Mouse (Mus musculus) lung, adult 18-20 months (tissue): ENCODE measurements around the gene Snx1.

Experiments
- DNase-seq, 2 experiments: peaks; one replicate each; pipeline ENCODE4 v3.0.0; 2022; ENCODE audit warnings: mixed read lengths in 2 of 2

Gene Snx1

GRCm38 (mm10) chr9:66126456-66127192 lies at the start of gene Snx1, which contains the start of gene Ciao2a:
TSS of gene Snx1 (minus strand) at chr9:66126587.
TSS of gene Ciao2a (plus strand) at chr9:66126611.
- peak; percentile 96 to 97 for DNase-seq

GRCm38 (mm10) chr9:66174985-66175384 lies 48.6 kb upstream of the Snx1 start:
- DNase-seq: no peak

DNA sequence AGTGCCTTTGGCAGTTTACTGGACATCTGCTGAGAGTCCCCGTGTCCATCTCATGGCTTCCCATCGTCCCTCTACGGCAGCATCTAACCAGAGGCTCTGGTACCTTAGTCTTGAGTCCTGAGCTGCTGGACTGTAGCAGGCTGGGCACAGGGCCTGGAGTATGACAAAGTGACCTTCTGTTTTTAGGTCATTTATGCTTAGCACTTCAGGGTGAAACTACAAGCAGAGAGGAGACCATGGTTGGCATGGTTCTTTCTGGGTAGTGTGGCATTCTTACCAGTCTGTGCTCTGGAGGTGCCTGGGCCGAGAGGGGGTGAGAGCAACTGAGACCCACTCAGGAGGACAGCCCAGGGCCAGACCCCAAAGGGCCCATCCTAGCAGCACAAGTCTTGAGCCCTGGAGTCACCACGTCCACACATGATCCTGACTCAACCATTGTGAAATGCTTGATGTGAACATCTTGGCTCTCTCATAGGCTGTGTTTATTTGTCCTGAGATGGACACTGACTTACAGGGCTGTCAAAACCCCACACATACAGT lies 47.0 kb upstream of the Snx1 start:
- no peak for DNase-seq

- peak; percentile 62 to 69 for DNase-seq
These were observed 45.0 kb upstream of the Snx1 start for GRCm38 (mm10) chr9:66171275-66171921.

GRCm38 (mm10) chr9:66170506-66170905 lies 44.1 kb upstream of the Snx1 start:
- DNase-seq: no peak

- peak; percentile 54 to 67 for DNase-seq
These were observed 41.8 kb upstream of the Snx1 start for GRCm38 (mm10) chr9:66168233-66168632.

DNA sequence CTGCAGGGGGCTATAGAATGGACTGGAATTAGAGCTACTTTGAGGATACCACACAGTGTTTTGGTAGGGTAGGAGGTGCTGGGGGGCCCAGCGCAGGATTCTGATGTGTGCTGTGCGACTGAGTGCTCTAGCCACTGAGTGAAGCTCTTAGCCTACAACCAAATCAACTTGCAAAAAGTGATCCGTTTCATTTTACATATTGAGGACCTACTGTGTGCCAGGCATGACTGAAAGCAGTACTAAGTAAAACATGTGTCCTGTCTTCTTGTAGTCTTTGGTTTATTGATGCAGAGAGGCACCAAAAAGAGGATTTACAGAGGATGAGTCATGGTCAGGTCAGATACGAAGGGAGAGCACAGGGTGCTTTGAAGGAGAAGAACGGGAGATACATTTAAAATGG lies 40.8 kb upstream of the Snx1 start:
- DNase-seq: no peak

DNA sequence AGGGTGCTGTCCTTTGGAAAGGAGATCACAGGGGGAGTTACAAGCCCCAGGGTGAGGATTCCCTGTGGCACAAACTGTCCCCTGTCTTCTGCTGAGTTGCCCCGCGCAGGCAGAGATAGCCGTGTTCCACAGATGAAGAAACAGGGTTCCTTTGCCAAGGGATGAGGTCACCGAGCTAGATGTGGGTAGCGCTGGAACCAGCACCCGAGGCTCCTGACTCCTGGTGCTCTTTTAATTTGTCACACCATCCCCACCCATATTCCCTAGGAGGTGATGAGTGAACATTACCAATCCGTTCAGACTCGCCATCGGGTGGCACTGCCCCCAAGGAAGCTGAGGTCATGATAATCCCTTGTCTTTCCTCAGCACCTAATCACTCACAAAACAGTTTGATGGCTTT lies 36.6 kb upstream of the Snx1 start:
- no peak for DNase-seq

DNA sequence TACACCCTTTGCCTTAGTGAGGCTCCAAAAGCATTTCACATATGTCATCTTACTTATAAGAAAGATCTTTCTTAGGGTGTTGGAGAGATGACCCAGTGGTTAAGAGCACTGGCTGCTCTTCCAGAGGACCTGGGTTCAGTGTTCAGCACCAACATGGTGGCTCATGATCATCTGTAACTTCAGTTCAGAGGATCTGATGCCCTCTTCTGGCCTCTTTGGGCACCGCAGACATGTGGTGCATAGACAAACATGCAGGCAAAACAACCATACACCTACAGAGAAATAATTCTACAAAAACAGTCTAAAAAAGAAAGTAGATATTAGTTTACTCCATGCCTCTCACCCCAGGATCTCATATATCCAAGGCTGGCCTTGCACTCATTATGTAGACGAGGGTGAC lies 33.8 kb upstream of the Snx1 start:
- no peak for DNase-seq

DNA sequence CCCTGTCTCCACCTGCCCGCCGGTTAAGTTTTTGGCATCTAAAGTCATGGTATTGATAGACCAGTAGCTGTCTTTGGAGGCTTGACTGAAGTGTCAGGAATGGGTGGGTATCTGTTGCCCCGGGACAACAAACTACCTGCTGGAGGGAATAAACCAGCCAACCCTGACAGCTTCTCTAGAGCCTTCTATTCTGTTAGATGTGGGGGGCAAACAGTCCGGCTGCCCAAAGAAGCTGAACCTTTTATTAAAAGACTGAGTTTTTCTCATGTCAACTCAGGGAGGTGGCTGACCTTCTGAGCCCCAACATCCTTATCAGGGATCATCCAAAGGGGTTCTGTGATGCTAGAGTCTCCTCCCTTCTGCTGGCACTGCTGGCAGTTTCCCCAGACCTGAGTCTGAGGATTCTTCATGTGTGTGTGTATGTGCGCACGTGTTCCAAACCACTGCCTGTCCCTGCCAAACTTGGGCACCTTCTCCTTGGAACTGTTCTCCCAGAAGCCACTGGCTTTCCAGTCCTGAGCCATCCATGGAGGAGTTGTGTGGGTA lies 32.6 kb upstream of the Snx1 start:
- no peak for DNase-seq

GRCm38 (mm10) chr9:66157958-66158830 lies 31.8 kb upstream of the Snx1 start, which contains the start of gene Dapk2:
TSS of gene Dapk2 (plus strand) at chr9:66158223.
- peak; percentile 82 to 88 for DNase-seq

- no peak for DNase-seq
These were observed 29.1 kb upstream of the Snx1 start for GRCm38 (mm10) chr9:66155534-66155933.

- no peak for DNase-seq
These were observed 27.6 kb upstream of the Snx1 start for GRCm38 (mm10) chr9:66154013-66154412.

- no peak for DNase-seq
These were observed 27.2 kb upstream of the Snx1 start for GRCm38 (mm10) chr9:66153594-66153993.

- DNase-seq: no peak
These were observed 25.6 kb upstream of the Snx1 start for GRCm38 (mm10) chr9:66152011-66152410.

DNA sequence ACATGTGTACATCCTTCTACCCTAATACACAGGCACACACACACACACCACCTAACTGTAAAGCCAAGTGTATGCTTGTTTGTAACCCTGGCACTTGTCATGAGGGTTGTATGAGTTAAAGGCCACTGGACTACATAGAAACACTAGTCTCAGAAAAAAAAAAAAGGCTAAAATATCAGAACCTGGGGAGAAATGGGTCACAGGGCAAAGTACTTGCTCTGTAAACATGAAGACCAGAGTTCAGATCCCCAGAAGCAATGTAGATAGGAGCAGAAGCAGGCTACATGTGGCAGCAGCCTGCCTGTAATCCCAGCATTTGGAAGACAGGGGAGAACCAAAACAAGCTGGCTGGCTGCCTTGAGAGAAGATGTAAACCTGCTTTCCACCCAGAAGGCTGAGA lies 19.8 kb upstream of the Snx1 start:
- no peak for DNase-seq

DNA sequence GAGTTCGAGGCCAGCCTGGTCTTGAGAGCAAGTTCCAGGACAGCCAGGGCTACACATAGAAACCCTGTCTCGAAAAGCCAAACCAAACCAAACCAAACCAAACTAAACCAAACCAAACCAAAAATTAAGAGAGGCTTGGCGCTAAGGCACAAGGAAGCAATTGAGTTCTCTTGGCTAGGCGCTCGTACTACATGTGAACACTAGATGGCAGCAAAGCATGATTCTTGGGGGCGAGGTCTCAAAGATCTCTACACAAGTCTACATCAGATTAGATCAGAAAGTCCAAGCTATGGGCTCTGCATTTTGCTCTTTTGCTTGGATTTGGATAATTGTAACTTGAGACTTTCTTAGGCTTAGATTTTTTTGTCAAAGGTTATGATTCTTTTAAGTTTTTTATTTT lies 17.9 kb upstream of the Snx1 start:
- peak; percentile 66 to 68 for DNase-seq

GRCm38 (mm10) chr9:66142265-66142664 lies 15.9 kb upstream of the Snx1 start:
- DNase-seq: no peak

- no peak for DNase-seq
These were observed 11.8 kb upstream of the Snx1 start for GRCm38 (mm10) chr9:66138193-66138592.

GRCm38 (mm10) chr9:66135967-66136366 lies 9.6 kb upstream of the Snx1 start:
- no peak for DNase-seq

DNA sequence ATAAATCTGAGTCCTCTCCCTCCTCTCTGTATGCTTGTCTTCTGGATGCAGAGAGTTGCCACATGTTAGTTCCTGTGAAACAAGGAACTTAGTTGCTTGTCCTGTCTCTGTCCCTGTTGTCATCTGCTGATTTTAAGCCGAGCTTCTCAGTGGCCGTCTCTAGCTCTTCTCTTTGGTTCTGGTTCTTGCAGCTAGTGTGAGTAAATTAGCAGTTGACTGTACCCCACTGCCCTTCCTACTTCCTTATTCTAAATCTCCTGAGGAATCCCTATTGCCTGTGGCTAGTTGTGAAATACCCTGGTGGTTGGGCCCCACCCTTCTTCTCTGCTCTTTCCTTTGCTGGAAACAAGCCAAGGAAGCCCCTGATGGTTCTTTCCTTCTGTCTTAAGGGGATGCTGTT lies 5.1 kb upstream of the Snx1 start:
- peak; percentile 30 to 35 for DNase-seq

DNA sequence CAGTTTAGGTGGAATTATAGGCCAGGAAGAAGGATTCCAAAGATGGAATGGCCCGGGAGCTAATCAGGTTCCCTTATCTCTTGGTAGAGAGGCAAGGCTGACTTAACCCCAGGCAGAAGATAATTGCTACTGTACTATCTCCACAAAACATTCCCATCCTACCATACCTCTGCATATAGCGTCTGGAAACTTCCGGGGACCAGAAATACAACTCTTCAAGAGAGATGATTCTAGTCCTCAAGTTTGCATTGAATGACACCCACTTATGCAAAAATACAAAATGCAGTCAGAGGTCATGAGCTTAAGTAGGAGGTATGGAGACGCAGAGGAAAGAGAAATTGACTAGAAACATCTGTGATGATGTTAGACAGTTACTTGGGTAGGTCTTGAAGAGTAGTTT lies 1.5 kb upstream of the Snx1 start:
- DNase-seq: no peak

GRCm38 (mm10) chr9:66127193-66127546 lies 783 bp upstream of the Snx1 start:
- DNase-seq: no peak
